Mouse (Mus musculus): Measurements from ENCODE around the gene Shld2. TPM values are rescaled to one million over a fixed set of nuclear protein-coding genes. Genes with fewer than 3 reads are reported as not detected.
A peak's percentile ranks its signal among the peaks of the same experiment; 100 is the strongest.
"Not testable (repeated sequence)": the region's sequence is repeated elsewhere in the genome, so short reads cannot be mapped to it uniquely, and the experiment has no call there.

Shld2 gene
- polyA plus RNA-seq, 2 experiments from 2014 or later: 8.3 to 9.2 TPM

- ATAC-seq: no peak
These were observed 30.6 kb downstream of the Shld2 start for GRCm38 (mm10) chr14:34279726-34280125.

- ATAC-seq: no peak
These were observed 35.1 kb downstream of the Shld2 start for GRCm38 (mm10) chr14:34275225-34275624.

- no peak for ATAC-seq
These were observed 36.2 kb downstream of the Shld2 start for GRCm38 (mm10) chr14:34274141-34274540.

- peak; percentile 57 for ATAC-seq
These were observed 37.0 kb downstream of the Shld2 start for GRCm38 (mm10) chr14:34273280-34273679.

- no peak for ATAC-seq
These were observed 42.2 kb downstream of the Shld2 start for GRCm38 (mm10) chr14:34268046-34268445.

- ATAC-seq: not testable (repeated sequence)
These were observed 51.8 kb downstream of the Shld2 start for GRCm38 (mm10) chr14:34258525-34258924.

- ATAC-seq: no peak
These were observed 57.0 kb downstream of the Shld2 start for GRCm38 (mm10) chr14:34253261-34253660.

GRCm38 (mm10) chr14:34252470-34253145 lies 57.7 kb downstream of the Shld2 start:
- no peak for ATAC-seq

- ATAC-seq: no peak
These were observed 69.6 kb downstream of the Shld2 start for GRCm38 (mm10) chr14:34240676-34241075.

- no peak for ATAC-seq
These were observed 70.0 kb downstream of the Shld2 start for GRCm38 (mm10) chr14:34240263-34240662.

GRCm38 (mm10) chr14:34234630-34235380 lies 75.5 kb downstream of the Shld2 start:
- ATAC-seq: no peak

GRCm38 (mm10) chr14:34233846-34234245 lies 76.4 kb downstream of the Shld2 start:
- no peak for ATAC-seq

- ATAC-seq: no peak
These were observed 77.2 kb downstream of the Shld2 start for GRCm38 (mm10) chr14:34232866-34233680.

- no peak for ATAC-seq
These were observed 78.0 kb downstream of the Shld2 start for GRCm38 (mm10) chr14:34232340-34232739.

- no peak for ATAC-seq
These were observed 81.3 kb downstream of the Shld2 start for GRCm38 (mm10) chr14:34228830-34229506.

- ATAC-seq: no peak
These were observed 82.3 kb downstream of the Shld2 start for GRCm38 (mm10) chr14:34227981-34228380.

GRCm38 (mm10) chr14:34226566-34226965 lies 83.7 kb downstream of the Shld2 start:
- no peak for ATAC-seq

- ATAC-seq: no peak
These were observed 84.3 kb downstream of the Shld2 start for GRCm38 (mm10) chr14:34225986-34226385.

- no peak for ATAC-seq
These were observed 86.9 kb downstream of the Shld2 start for GRCm38 (mm10) chr14:34223362-34223898.

GRCm38 (mm10) chr14:34221416-34222077 lies 88.7 kb downstream of the Shld2 start:
- ATAC-seq: no peak

- no peak for ATAC-seq
These were observed 89.9 kb downstream of the Shld2 start for GRCm38 (mm10) chr14:34220426-34220825.

- ATAC-seq: no peak
These were observed 90.5 kb downstream of the Shld2 start for GRCm38 (mm10) chr14:34219786-34220198.
